Mouse (Mus musculus) inflammation-experienced regulatory T-cells, adult 16 weeks (primary cell): ENCODE measurements around the gene Zfp286. TPM values are rescaled to one million over a fixed set of nuclear protein-coding genes. Genes with fewer than 3 reads are reported as not detected.

Experiments used
- polyA plus RNA-seq: library from polyadenylated mRNA; unstranded; fragments of 100-300 nt; shearing (Covaris generic); gene quantifications from one replicate; pipeline ENCODE4 v1.2.1, GENCODE M21; 2017

The Zfp286 gene
- polyA plus RNA-seq, result 3.0 TPM

GRCm38 (mm10) chr11:62788935-62789616 lies at the start of gene Zfp286:
Gene Zfp286 (minus strand): TSS chr11:62789462.

GRCm38 (mm10) chr11:62820059-62820541 lies 30.8 kb upstream of the Zfp286 start, which contains the start of gene Trim16:
Gene Trim16 (plus strand): TSS chr11:62820231.

GRCm38 (mm10) chr11:62752780-62753179 lies 36.5 kb downstream of the Zfp286 start, which contains the start of gene Gm10428:
Gene Gm10428 (plus strand): TSS chr11:62753100.

GRCm38 (mm10) chr11:62731311-62732021 lies 57.8 kb downstream of the Zfp286 start, which contains the start of gene Zfp287:
Gene Zfp287 (minus strand): TSS chr11:62731905.

Other genes with a start within 250 kb of the Zfp286 start
- 2,835 TPM for gene Ubb, start 238.3 kb downstream of the Zfp286 start, polyA plus RNA-seq
- 135 TPM for gene Trpv2, start 215.0 kb downstream of the Zfp286 start, polyA plus RNA-seq
- gene Lrrc75a, start 140.9 kb downstream of the Zfp286 start, polyA plus RNA-seq, result 1.6 TPM
- 41.0 TPM for gene Mmgt2, start 140.8 kb downstream of the Zfp286 start, polyA plus RNA-seq
- 44.8 TPM for gene Zfp287, start 57.6 kb downstream of the Zfp286 start, polyA plus RNA-seq
- not detected for gene Gm10428, start 36.4 kb downstream of the Zfp286 start, polyA plus RNA-seq
- 4.0 TPM for gene Trim16, start 30.8 kb upstream of the Zfp286 start, polyA plus RNA-seq
- gene Fbxw10, start 57.6 kb upstream of the Zfp286 start, polyA plus RNA-seq, result 5.0 TPM
- 59.5 TPM for gene Tvp23b, start 90.0 kb upstream of the Zfp286 start, polyA plus RNA-seq
- not detected for gene Cdrt4, start 161.7 kb upstream of the Zfp286 start, polyA plus RNA-seq